Mouse (Mus musculus): Measurements from ENCODE around the gene Nifk. TPM values are rescaled to one million over a fixed set of nuclear protein-coding genes. Genes with fewer than 3 reads are reported as not detected.

Nifk gene
- polyA plus RNA-seq, 1 experiment from 2014 or later: 76.1 TPM

- H3K27me3 ChIP-seq (replicated peaks; ENCODE audit: control insufficient read depth, insufficient read depth, low read length): peaks cover 3% of the 10 kb centered on the region; the same call in 1 of the 2 replicates
- no peak overlapping the region for H3K9ac ChIP-seq (replicated peaks; ENCODE audit: low read depth, low read length)
- no peaks in the 10 kb centered on the region for H3K9me3 ChIP-seq (ENCODE audit: control insufficient read depth, low read length)
- peaks cover 6% of the 10 kb centered on the region; the same call in 1 of the 2 replicates for H3K36me3 ChIP-seq (ENCODE audit: control insufficient read depth, insufficient read depth)
- no peak overlapping the region for H3K27ac ChIP-seq (ENCODE audit: low read length)
- peaks cover 11% of the 10 kb centered on the region for H3K4me1 ChIP-seq (replicated peaks; ENCODE audit: control insufficient read depth, insufficient read depth, low read length)
- no peak overlapping the region for H3K4me2 ChIP-seq (ENCODE audit: low read length)
- no peak overlapping the region for H3K4me3 ChIP-seq (replicated peaks; ENCODE audit: low read length)
- no peak for ATAC-seq
- WGBS: 74% methylated on average over 2 of the region's 2 CpGs
Observed at GRCm38 (mm10) chr1:118320696-118321095, 943 bp upstream of the Nifk start.

- no peak for ATAC-seq
Observed at GRCm38 (mm10) chr1:118334749-118335713, 13.4 kb downstream of the Nifk start.

GRCm38 (mm10) chr1:118335847-118336246, 14.2 kb downstream of the Nifk start:
- peaks cover 24% of the 10 kb centered on the region for H3K36me3 ChIP-seq (ENCODE audit: control insufficient read depth, insufficient read depth)
- no peak overlapping the region for H3K27ac ChIP-seq (ENCODE audit: low read length)

More at GRCm38 (mm10) chr1:118334749-118335713, 13.4 kb downstream of the Nifk start:
- WGBS: 88% methylated on average over 9 of the region's 9 CpGs
- no peaks in the 10 kb centered on the region for H3K9me3 ChIP-seq (ENCODE audit: control insufficient read depth, low read length)
- H3K27ac ChIP-seq (ENCODE audit: low read length): no peak overlapping the region
- no peak overlapping the region for H3K4me3 ChIP-seq (replicated peaks; ENCODE audit: low read length)
- H3K27me3 ChIP-seq (replicated peaks; ENCODE audit: control insufficient read depth, insufficient read depth, low read length): no peaks in the 10 kb centered on the region
- H3K36me3 ChIP-seq (ENCODE audit: control insufficient read depth, insufficient read depth): peaks cover 30% of the 10 kb centered on the region
- H3K9ac ChIP-seq (replicated peaks; ENCODE audit: low read depth, low read length): no peak overlapping the region
- no peaks in the 10 kb centered on the region for H3K4me1 ChIP-seq (replicated peaks; ENCODE audit: control insufficient read depth, insufficient read depth, low read length)
- H3K4me2 ChIP-seq (ENCODE audit: low read length): no peak overlapping the region

GRCm38 (mm10) chr1:118337921-118338320, 16.3 kb downstream of the Nifk start:
- Histone ChIP-seq H3K36me3 (ENCODE audit: control insufficient read depth, insufficient read depth) (peaks cover 10% of the 10 kb centered on the region; the same call in 1 of the 2 replicates), H3K9me3 (ENCODE audit: control insufficient read depth, low read length) (no peaks in the 10 kb centered on the region), H3K27ac (ENCODE audit: low read length) (no peak overlapping the region), H3K9ac (replicated peaks; ENCODE audit: low read depth, low read length) (no peak overlapping the region), H3K4me1 (replicated peaks; ENCODE audit: control insufficient read depth, insufficient read depth, low read length) (no peaks in the 10 kb centered on the region), H3K27me3 (replicated peaks; ENCODE audit: control insufficient read depth, insufficient read depth, low read length) (no peaks in the 10 kb centered on the region), H3K4me3 (replicated peaks; ENCODE audit: low read length) (no peak overlapping the region), H3K4me2 (ENCODE audit: low read length) (no peak overlapping the region)
- ATAC-seq: no peak
- 67% methylated on average over 5 of the region's 5 CpGs for WGBS

More at GRCm38 (mm10) chr1:118335847-118336246, 14.2 kb downstream of the Nifk start:
- Histone ChIP-seq H3K4me1 (replicated peaks; ENCODE audit: control insufficient read depth, insufficient read depth, low read length) (no peaks in the 10 kb centered on the region), H3K9ac (replicated peaks; ENCODE audit: low read depth, low read length) (no peak overlapping the region), H3K4me2 (ENCODE audit: low read length) (no peak overlapping the region), H3K4me3 (replicated peaks; ENCODE audit: low read length) (no peak overlapping the region), H3K27me3 (replicated peaks; ENCODE audit: control insufficient read depth, insufficient read depth, low read length) (no peaks in the 10 kb centered on the region), H3K9me3 (ENCODE audit: control insufficient read depth, low read length) (no peaks in the 10 kb centered on the region)
- ATAC-seq: no peak

- H3K9ac ChIP-seq (replicated peaks; ENCODE audit: low read depth, low read length): no peak overlapping the region
- H3K4me3 ChIP-seq (replicated peaks; ENCODE audit: low read length): no peak overlapping the region
- no peaks in the 10 kb centered on the region for H3K27me3 ChIP-seq (replicated peaks; ENCODE audit: control insufficient read depth, insufficient read depth, low read length)
- no peak overlapping the region for H3K4me2 ChIP-seq (ENCODE audit: low read length)
- 39% methylated on average over 6 of the region's 6 CpGs for WGBS
- no peak for ATAC-seq
- no peaks in the 10 kb centered on the region for H3K36me3 ChIP-seq (ENCODE audit: control insufficient read depth, insufficient read depth)
- no peak overlapping the region for H3K27ac ChIP-seq (ENCODE audit: low read length)
- H3K9me3 ChIP-seq (ENCODE audit: control insufficient read depth, low read length): no peaks in the 10 kb centered on the region
- no peaks in the 10 kb centered on the region for H3K4me1 ChIP-seq (replicated peaks; ENCODE audit: control insufficient read depth, insufficient read depth, low read length)
Observed at GRCm38 (mm10) chr1:118343649-118344435, 22.2 kb downstream of the Nifk start.

- WGBS: 85% methylated on average over 3 of the region's 3 CpGs
- ATAC-seq: no peak
- H3K27me3 ChIP-seq (replicated peaks; ENCODE audit: control insufficient read depth, insufficient read depth, low read length): no peaks in the 10 kb centered on the region
- no peaks in the 10 kb centered on the region for H3K9me3 ChIP-seq (ENCODE audit: control insufficient read depth, low read length)
- H3K4me2 ChIP-seq (ENCODE audit: low read length): no peak overlapping the region
- no peaks in the 10 kb centered on the region for H3K36me3 ChIP-seq (ENCODE audit: control insufficient read depth, insufficient read depth)
- H3K9ac ChIP-seq (replicated peaks; ENCODE audit: low read depth, low read length): no peak overlapping the region
- no peaks in the 10 kb centered on the region for H3K4me1 ChIP-seq (replicated peaks; ENCODE audit: control insufficient read depth, insufficient read depth, low read length)
- H3K27ac ChIP-seq (ENCODE audit: low read length): no peak overlapping the region
- H3K4me3 ChIP-seq (replicated peaks; ENCODE audit: low read length): no peak overlapping the region
Observed at GRCm38 (mm10) chr1:118349922-118350321, 28.3 kb downstream of the Nifk start.

- WGBS: 62% methylated on average over 6 of the region's 6 CpGs
- no peak for ATAC-seq
Observed at GRCm38 (mm10) chr1:118359071-118359761, 37.6 kb downstream of the Nifk start.

GRCm38 (mm10) chr1:118367970-118368369, 46.3 kb downstream of the Nifk start:
- H3K4me2 ChIP-seq (ENCODE audit: low read length): no peak overlapping the region
- no peaks in the 10 kb centered on the region for H3K9me3 ChIP-seq (ENCODE audit: control insufficient read depth, low read length)
- WGBS: 92% methylated on average over 1 of the region's 1 CpGs
- H3K4me3 ChIP-seq (replicated peaks; ENCODE audit: low read length): no peak overlapping the region
- no peaks in the 10 kb centered on the region for H3K36me3 ChIP-seq (ENCODE audit: control insufficient read depth, insufficient read depth)
- no peaks in the 10 kb centered on the region for H3K27me3 ChIP-seq (replicated peaks; ENCODE audit: control insufficient read depth, insufficient read depth, low read length)
- H3K9ac ChIP-seq (replicated peaks; ENCODE audit: low read depth, low read length): no peak overlapping the region
- H3K4me1 ChIP-seq (replicated peaks; ENCODE audit: control insufficient read depth, insufficient read depth, low read length): no peaks in the 10 kb centered on the region
- H3K27ac ChIP-seq (ENCODE audit: low read length): no peak overlapping the region
- no peak for ATAC-seq

More at GRCm38 (mm10) chr1:118359071-118359761, 37.6 kb downstream of the Nifk start:
- Histone ChIP-seq H3K27me3 (replicated peaks; ENCODE audit: control insufficient read depth, insufficient read depth, low read length) (no peaks in the 10 kb centered on the region), H3K4me1 (replicated peaks; ENCODE audit: control insufficient read depth, insufficient read depth, low read length) (no peaks in the 10 kb centered on the region), H3K27ac (ENCODE audit: low read length) (no peak overlapping the region), H3K36me3 (ENCODE audit: control insufficient read depth, insufficient read depth) (no peaks in the 10 kb centered on the region), H3K9ac (replicated peaks; ENCODE audit: low read depth, low read length) (no peak overlapping the region), H3K9me3 (ENCODE audit: control insufficient read depth, low read length) (no peaks in the 10 kb centered on the region), H3K4me3 (replicated peaks; ENCODE audit: low read length) (no peak overlapping the region), H3K4me2 (ENCODE audit: low read length) (no peak overlapping the region)

All from forebrain, embryonic 16.5 days (tissue).